Mouse (Mus musculus) CH12.LX (cell line): ENCODE results near the gene Mmrn2. TPM values are rescaled to one million over a fixed set of nuclear protein-coding genes. Genes with fewer than 3 reads are reported as not detected.

Experiments
- DNase-seq: peaks from one replicate; pipeline ENCODE4 v3.0.0-alpha.2; 2013; ENCODE audit errors: extremely low read depth
- H3K27ac ChIP-seq: 2 replicates; pipeline ENCODE4 v1.5.1; 2012; ENCODE audit warnings: low read depth, mild to moderate bottlenecking, control low read depth, moderate library complexity; ENCODE audit not compliant: insufficient read depth
- H3K27me3 ChIP-seq: replicated peaks from 2 replicates; pipeline ENCODE3; 2012; ENCODE audit warnings: inconsistent platforms
- H3K36me3 ChIP-seq, 2 experiments: replicated peaks in 1 of 2; 2 replicates each; pipeline versions ENCODE3 to v1.6.1; 2012; ENCODE audit warnings: inconsistent platforms in 1 of 2, low read length in 1 of 2, mild to moderate bottlenecking in 1 of 2, mixed read lengths in 1 of 2, moderate library complexity in 1 of 2; ENCODE audit not compliant: control insufficient read depth in 1 of 2, insufficient read depth in 1 of 2
- H3K4me1 ChIP-seq, 2 experiments: 2 replicates each; pipeline ENCODE4 v1.6.1; 2012; ENCODE audit warnings: inconsistent platforms in 1 of 2, moderate library complexity in 1 of 2; ENCODE audit not compliant: insufficient read depth in 2 of 2, control insufficient read depth in 1 of 2
- H3K4me2 ChIP-seq: 2 replicates; pipeline ENCODE4 v1.6.1; 2012; ENCODE audit warnings: low read depth, mild to moderate bottlenecking, control low read depth; ENCODE audit not compliant: poor library complexity, insufficient read depth, severe bottlenecking
- H3K4me3 ChIP-seq, 3 experiments: fragments of 150-350 bp in 1 of 3; sonication (generic) in 1 of 3; replicated peaks in 1 of 3; 2 replicates each; pipeline versions ENCODE3 to v1.5.1; 2011 to 2012; ENCODE audit warnings: low read depth in 2 of 3, low read length in 2 of 3, mild to moderate bottlenecking in 2 of 3, moderate library complexity in 2 of 3, control low read depth in 1 of 3, improper control_type of control experiment in 1 of 3, inconsistent platforms in 1 of 3, mixed read lengths in 1 of 3; ENCODE audit not compliant: poor library complexity in 1 of 3
- H3K79me2 ChIP-seq: replicated peaks from 2 replicates; pipeline ENCODE4 v1.6.1; 2012; ENCODE audit warnings: mild to moderate bottlenecking, moderate library complexity; ENCODE audit not compliant: control insufficient read depth, poor library complexity, insufficient read depth, severe bottlenecking; ENCODE audit errors: extremely low read depth
- H3K9ac ChIP-seq: 2 replicates; pipeline ENCODE4 v1.6.1; 2012; ENCODE audit warnings: low read depth, mild to moderate bottlenecking, control low read depth, moderate library complexity; ENCODE audit not compliant: insufficient read depth
- H3K9me3 ChIP-seq: replicated peaks from 2 replicates; pipeline ENCODE3; 2012; ENCODE audit warnings: low read length, inconsistent platforms, mixed read lengths
- BHLHE40 ChIP-seq: IDR thresholded peaks from 2 replicates; pipeline ENCODE4 v1.6.1; 2011; ENCODE audit warnings: mild to moderate bottlenecking, low read depth, low read length, improper control_type of control experiment
- CHD1 ChIP-seq: IDR thresholded peaks from 2 replicates; pipeline ENCODE4 v1.6.1; 2012; ENCODE audit warnings: low read depth, low read length, improper control_type of control experiment, inconsistent platforms
- CTCF ChIP-seq, 2 experiments: IDR thresholded peaks in 1 of 2; conservative IDR thresholded peaks in 1 of 2; 2 replicates each; pipeline ENCODE4 v1.5.1; 2011 to 2012; ENCODE audit warnings: low read depth in 2 of 2, low read length in 2 of 2, improper control_type of control experiment in 1 of 2, inconsistent platforms in 1 of 2, mild to moderate bottlenecking in 1 of 2, moderate library complexity in 1 of 2
- ELF1 ChIP-seq: IDR thresholded peaks from 2 replicates; pipeline ENCODE4 v1.6.1; 2014; ENCODE audit warnings: low read depth, mild to moderate bottlenecking, inconsistent platforms, low read length, improper control_type of control experiment
- ETS1 ChIP-seq: conservative IDR thresholded peaks from 2 replicates; pipeline ENCODE4 v1.6.1; 2012; ENCODE audit warnings: low read depth, mild to moderate bottlenecking, inconsistent platforms, low read length, improper control_type of control experiment, moderate library complexity
- HCFC1 ChIP-seq: IDR thresholded peaks from 2 replicates; pipeline ENCODE4 v1.6.1; 2012; ENCODE audit warnings: low read depth, mild to moderate bottlenecking, inconsistent platforms, low read length, improper control_type of control experiment
- IRF4 ChIP-seq: IDR thresholded peaks from 2 replicates; pipeline ENCODE4 v1.6.1; 2014; ENCODE audit warnings: low read depth, mild to moderate bottlenecking, inconsistent platforms, low read length, improper control_type of control experiment
- JUN ChIP-seq: IDR thresholded peaks from 2 replicates; pipeline ENCODE4 v1.6.1; 2011; ENCODE audit warnings: low read depth, mild to moderate bottlenecking, low read length, improper control_type of control experiment, moderate library complexity; ENCODE audit not compliant: insufficient read depth
- JUND ChIP-seq: conservative IDR thresholded peaks from 2 replicates; pipeline ENCODE4 v1.6.1; 2011; ENCODE audit warnings: low read depth, low read length, improper control_type of control experiment
- KAT2A ChIP-seq: IDR thresholded peaks from 2 replicates; pipeline ENCODE4 v1.6.1; 2012; ENCODE audit warnings: low read length, improper control_type of control experiment, inconsistent platforms; ENCODE audit not compliant: insufficient replicate concordance
- MAFK ChIP-seq: IDR thresholded peaks from 2 replicates; pipeline ENCODE4 v1.6.1; 2011; ENCODE audit warnings: low read length, improper control_type of control experiment; ENCODE audit not compliant: insufficient replicate concordance
- MEF2A ChIP-seq: IDR thresholded peaks from 2 replicates; pipeline ENCODE4 v1.6.1; 2014; ENCODE audit warnings: low read depth, mild to moderate bottlenecking, inconsistent platforms, low read length, improper control_type of control experiment, borderline replicate concordance
- NELFE ChIP-seq: IDR thresholded peaks from 2 replicates; pipeline ENCODE4 v1.6.1; 2011; ENCODE audit warnings: low read depth, low read length, improper control_type of control experiment
- NRF1 ChIP-seq: IDR thresholded peaks from 2 replicates; pipeline ENCODE4 v1.6.1; 2014; ENCODE audit warnings: low read depth, mild to moderate bottlenecking, inconsistent platforms, low read length, improper control_type of control experiment, moderate library complexity
- POLR2A ChIP-seq: IDR thresholded peaks from 2 replicates; pipeline ENCODE4 v1.6.1; 2011; ENCODE audit warnings: low read depth, mild to moderate bottlenecking, improper control_type of control experiment, low read length
- POLR2AphosphoS2 ChIP-seq: IDR thresholded peaks from 2 replicates; pipeline ENCODE4 v1.6.1; 2011; ENCODE audit warnings: low read depth, low read length, improper control_type of control experiment
- RCOR1 ChIP-seq: conservative IDR thresholded peaks from 2 replicates; pipeline ENCODE4 v1.6.1; 2012; ENCODE audit warnings: low read depth, mild to moderate bottlenecking, inconsistent platforms, low read length, improper control_type of control experiment
- TCF12 ChIP-seq: IDR thresholded peaks from 2 replicates; pipeline ENCODE4 v1.6.1; 2014; ENCODE audit warnings: low read depth, mild to moderate bottlenecking, inconsistent platforms, low read length, improper control_type of control experiment
- UBTF ChIP-seq: IDR thresholded peaks from 2 replicates; pipeline ENCODE4 v1.6.1; 2012; ENCODE audit warnings: low read depth, mild to moderate bottlenecking, inconsistent platforms, low read length, improper control_type of control experiment, moderate library complexity
- ZC3H11A ChIP-seq: IDR thresholded peaks from 2 replicates; pipeline ENCODE4 v1.6.1; 2012; ENCODE audit warnings: low read depth, mild to moderate bottlenecking, inconsistent platforms, low read length, improper control_type of control experiment
- ZKSCAN1 ChIP-seq: IDR thresholded peaks from 2 replicates; pipeline ENCODE4 v1.6.1; 2012; ENCODE audit warnings: low read depth, inconsistent platforms, low read length, improper control_type of control experiment, borderline replicate concordance
- ZNF384 ChIP-seq: IDR thresholded peaks from 2 replicates; pipeline ENCODE4 v1.6.1; 2012; ENCODE audit warnings: low read depth, low read length, improper control_type of control experiment, inconsistent platforms
- dilution Hi-C: fragments of 300-500 bp; cut with MboI; formaldehyde crosslinking; loops from 2 replicates; pipeline ENCODE4 v1.14.3; 2020; ENCODE audit warnings: low sequenced_read_pairs; ENCODE audit not compliant: extremely low pct_unique_long_range_greater_than_20kb, extremely low pct_ligation_motif_present
- in situ Hi-C: fragments of 300-500 bp; cut with MboI; formaldehyde crosslinking; loops from 3 replicates; pipeline ENCODE4 v1.14.3; 2019; ENCODE audit warnings: low sequenced_read_pairs, low pct_ligation_motif_present, low pct_unique_long_range_greater_than_20kb, mixed read lengths
- polyA plus RNA-seq: library from polyadenylated mRNA; unstranded; fragments of >175 nt; gene quantifications from 2 replicates; pipeline ENCODE4 v1.2.1, GENCODE M21; 2012; ENCODE audit warnings: low read depth; ENCODE audit not compliant: insufficient read length
- total RNA-seq, 2 experiments: library from RNA; depleted of rRNA; stranded (reverse); fragments of 300-350 nt in 1 of 2; fragments of >200 nt in 1 of 2; gene quantifications; 2 replicates each; pipeline ENCODE4 v1.2.3; 2012 to 2014

Mmrn2 gene
- total and polyA plus RNA-seq, 3 experiments = 0.06 TPM; not detected in 2

GRCm38 (mm10) chr14:34331886-34332285 lies 43.4 kb upstream of the Mmrn2 start:
- Histone ChIP-seq H3K4me1 (peaks cover 0 to 3% of the 10 kb centered on the region in 2 experiments; a peak in 1 of 4 replicates), H3K4me2 (no peak overlapping the region), H3K4me3 (no peak overlapping the region), H3K27me3 (no peaks in the 10 kb centered on the region), H3K9ac (no peak overlapping the region), H3K79me2 (no peaks in the 10 kb centered on the region), H3K9me3 (no peaks in the 10 kb centered on the region), H3K36me3 (peaks cover 55 to 90% of the 10 kb centered on the region in 2 experiments), H3K27ac (no peak overlapping the region)
- DNase-seq = no peak
- no peak for TF ChIP-seq IRF4
- no peak for TF ChIP-seq CHD1
- no peak for TF ChIP-seq POLR2AphosphoS2
- no peak for TF ChIP-seq ZC3H11A
- no peak for TF ChIP-seq KAT2A
- dilution Hi-C loops (no loop called here), in situ Hi-C loops (no loop called here)

GRCm38 (mm10) chr14:34332476-34332875 lies 42.8 kb upstream of the Mmrn2 start:
- Histone ChIP-seq H3K4me3 (no peak overlapping the region), H3K9ac (no peak overlapping the region), H3K27me3 (no peaks in the 10 kb centered on the region), H3K4me1 (peaks cover 0 to 2% of the 10 kb centered on the region in 2 experiments; a peak in 1 of 4 replicates), H3K79me2 (no peaks in the 10 kb centered on the region), H3K9me3 (no peaks in the 10 kb centered on the region), H3K4me2 (no peak overlapping the region), H3K36me3 (peaks cover 55 to 89% of the 10 kb centered on the region in 2 experiments), H3K27ac (no peak overlapping the region)
- in situ Hi-C loops (no loop called here), dilution Hi-C loops (no loop called here)
- no peak for DNase-seq
- no peak for TF ChIP-seq ZC3H11A
- TF ChIP-seq BHLHE40 = no peak
- TF ChIP-seq NRF1 = no peak
- no peak for TF ChIP-seq MAFK
- TF ChIP-seq MEF2A = no peak
- no peak for TF ChIP-seq CHD1
- TF ChIP-seq JUN = no peak

GRCm38 (mm10) chr14:34339446-34339845 lies 35.8 kb upstream of the Mmrn2 start:
- TF ChIP-seq RCOR1 = no peak
- TF ChIP-seq CTCF (conservative IDR thresholded peaks at IDR 0.05 in 1 of 2, IDR thresholded peaks at IDR 0.05 in 1 of 2; ENCODE audit: low read depth in 2 of 2, low read length in 2 of 2) = no peak
- no peak for TF ChIP-seq MAFK
- no peak for TF ChIP-seq CHD1
- no peak for TF ChIP-seq TCF12
- TF ChIP-seq ZKSCAN1 = no peak
- TF ChIP-seq NRF1 = no peak
- no peak for TF ChIP-seq ZNF384
- TF ChIP-seq NELFE = no peak
- TF ChIP-seq JUND = no peak
- no peak for TF ChIP-seq UBTF
- no peak for TF ChIP-seq HCFC1
- TF ChIP-seq ELF1 = no peak
- TF ChIP-seq ETS1 = no peak
- TF ChIP-seq POLR2A = no peak
- no peak overlapping the region for H3K4me3 ChIP-seq
- dilution Hi-C loops (no loop called here), in situ Hi-C loops (no loop called here)
- H3K36me3 ChIP-seq = peaks cover 58 to 89% of the 10 kb centered on the region in 2 experiments
- H3K27me3 ChIP-seq = no peaks in the 10 kb centered on the region
- peaks cover 0 to 10% of the 10 kb centered on the region in 2 experiments; a peak in 1 of 4 replicates for H3K4me1 ChIP-seq
- no peaks in the 10 kb centered on the region for H3K9me3 ChIP-seq
- no peak overlapping the region for H3K9ac ChIP-seq
- DNase-seq = no peak
- no peak overlapping the region for H3K4me2 ChIP-seq
- no peaks in the 10 kb centered on the region for H3K79me2 ChIP-seq
- H3K27ac ChIP-seq = no peak overlapping the region
